16 mouse cellular contexts compared by ENCODE assay signal in genomic region chr6:94772391-94772790, GRCm38 (mm10).
DNase-seq lines count a peak whose midpoint lies in the region; ATAC-seq and TF ChIP-seq lines count a peak whose summit lies in the region.
"Had no signal": no experiment of that assay in that cellular context is flagged by ENCODE, and none has a peak within 500 bp of the region (broad histone marks: within the 10 kb centered on the region; RNA-seq: fewer than 3 reads in every experiment).

No protein-coding gene starts in this region.

- H3K4me1 ChIP-seq in hindbrain, embryonic 10.5 days (replicated peaks) = peaks cover 46% of the 10 kb centered on the region
- peaks cover 14% of the 10 kb centered on the region for H3K4me1 ChIP-seq in hindbrain, embryonic 16.5 days (ENCODE audit: control insufficient read depth, insufficient read depth, low read depth, low read length)
- H3K4me1 ChIP-seq in embryonic facial prominence, embryonic 15.5 days = peaks cover 31% of the 10 kb centered on the region
- peaks cover 29% of the 10 kb centered on the region for H3K4me1 ChIP-seq in limb, embryonic 14.5 days (ENCODE audit: control insufficient read depth, insufficient read depth, low read length)
- peaks cover 32% of the 10 kb centered on the region for H3K4me1 ChIP-seq in neural tube, embryonic 13.5 days (replicated peaks)
- H3K4me1 ChIP-seq: liver, embryonic 13.5 days had no signal

- H3K4me2 ChIP-seq in hindbrain, embryonic 16.5 days (ENCODE audit: low read length) = no peak overlapping the region
- H3K4me2 ChIP-seq in embryonic facial prominence, embryonic 15.5 days (replicated peaks) = no peak overlapping the region
- no peak overlapping the region for H3K4me2 ChIP-seq in limb, embryonic 14.5 days (replicated peaks; ENCODE audit: low read depth, low read length, severe bottlenecking)
- no peak overlapping the region for H3K4me2 ChIP-seq in neural tube, embryonic 13.5 days
- H3K4me2 ChIP-seq: liver, embryonic 13.5 days had no signal

- H3K4me3 ChIP-seq in hindbrain, embryonic 10.5 days = no peak overlapping the region
- no peak overlapping the region for H3K4me3 ChIP-seq in hindbrain, embryonic 16.5 days (ENCODE audit: low read length)
- H3K4me3 ChIP-seq in embryonic facial prominence, embryonic 15.5 days (replicated peaks) = no peak overlapping the region
- H3K4me3 ChIP-seq in limb, embryonic 14.5 days (replicated peaks; ENCODE audit: low read length) = no peak overlapping the region
- no peak overlapping the region for H3K4me3 ChIP-seq in neural tube, embryonic 13.5 days
- H3K4me3 ChIP-seq: liver, embryonic 13.5 days had no signal

- H3K27ac ChIP-seq in hindbrain, embryonic 10.5 days = peak overlapping the region; percentile 96
- H3K27ac ChIP-seq in hindbrain, embryonic 16.5 days (ENCODE audit: low read depth, low read length) = no peak overlapping the region
- H3K27ac ChIP-seq in embryonic facial prominence, embryonic 15.5 days (replicated peaks) = peak overlapping the region; percentile 81
- H3K27ac ChIP-seq in limb, embryonic 14.5 days (replicated peaks; ENCODE audit: low read depth, low read length) = peak overlapping the region; percentile 87; the same call in 1 of the 2 replicates
- H3K27ac ChIP-seq in neural tube, embryonic 13.5 days (replicated peaks) = peak overlapping the region; percentile 90
- H3K27ac ChIP-seq: liver, embryonic 13.5 days had no signal

- H3K27me3 ChIP-seq in hindbrain, embryonic 10.5 days (ENCODE audit: insufficient read depth, poor library complexity, severe bottlenecking) = no peaks in the 10 kb centered on the region
- no peaks in the 10 kb centered on the region for H3K27me3 ChIP-seq in hindbrain, embryonic 16.5 days (replicated peaks; ENCODE audit: control insufficient read depth, insufficient read depth, low read length)
- H3K27me3 ChIP-seq in embryonic facial prominence, embryonic 15.5 days = no peaks in the 10 kb centered on the region
- no peaks in the 10 kb centered on the region for H3K27me3 ChIP-seq in limb, embryonic 14.5 days (ENCODE audit: control insufficient read depth, insufficient read depth, low read length)
- H3K27me3 ChIP-seq in neural tube, embryonic 13.5 days = 0 out of 2 replicates have a peak, but pooled peaks cover 3% of the 10 kb centered on the region

- no peak for TF ChIP-seq POLR2A in limb, embryonic 14.5 days (IDR thresholded peaks at IDR 0.05; ENCODE audit: borderline replicate concordance, extremely low read depth, insufficient read depth, insufficient read length)

- no peak for ATAC-seq in hindbrain, embryonic 16.5 days
- no peak for ATAC-seq in embryonic facial prominence, embryonic 15.5 days (ENCODE audit: insufficient number of reproducible peaks, low FRiP score, low TSS enrichment, low read depth)
- no peak for ATAC-seq in limb, embryonic 14.5 days (ENCODE audit: low FRiP score, low read depth)
- no peak for ATAC-seq in neural tube, embryonic 13.5 days (ENCODE audit: low read depth)
- ATAC-seq in CD4-positive, CD25-positive, alpha-beta regulatory T cell, adult 4 months = no peak
- ATAC-seq in megakaryocyte, adult 5-6 weeks (ENCODE audit: poor library complexity, severe bottlenecking) = no peak
- ATAC-seq: intestine, postnatal 0 days had no signal

- no peak for DNase-seq in hindbrain, embryonic 10.5 days (ENCODE audit: low spot score)
- DNase-seq in limb, embryonic 14.5 days (ENCODE audit: low spot score) = no peak
- DNase-seq in adrenal gland, postnatal 14 days = no peak
- DNase-seq: adrenal gland, postnatal 25 days; heart, adult 11 months; heart, postnatal 10 days; kidney, postnatal 36 days; liver, embryonic 13.5 days; lung, postnatal 36 days; spleen, adult 18-20 months had no signal

- 39% methylated on average over 7 of the region's 7 CpGs for WGBS in hindbrain, embryonic 10.5 days
- 42% methylated on average over 7 of the region's 7 CpGs for WGBS in hindbrain, embryonic 16.5 days
- 73% methylated on average over 7 of the region's 7 CpGs for WGBS in embryonic facial prominence, embryonic 15.5 days
- 53% methylated on average over 7 of the region's 7 CpGs for WGBS in limb, embryonic 14.5 days
- 30% methylated on average over 7 of the region's 7 CpGs for WGBS in neural tube, embryonic 13.5 days

- no peak overlapping the region for H3K9ac ChIP-seq in hindbrain, embryonic 16.5 days (ENCODE audit: low read depth, low read length)
- H3K9ac ChIP-seq in embryonic facial prominence, embryonic 15.5 days = no peak overlapping the region
- no peak overlapping the region for H3K9ac ChIP-seq in limb, embryonic 14.5 days (ENCODE audit: low read depth, low read length, severe bottlenecking)
- H3K9ac ChIP-seq in neural tube, embryonic 13.5 days = no peak overlapping the region
- H3K9ac ChIP-seq: liver, embryonic 13.5 days had no signal

- no peaks in the 10 kb centered on the region for H3K36me3 ChIP-seq in hindbrain, embryonic 10.5 days
- no peaks in the 10 kb centered on the region for H3K36me3 ChIP-seq in hindbrain, embryonic 16.5 days (ENCODE audit: control insufficient read depth, insufficient read depth, low read length)
- H3K36me3 ChIP-seq in embryonic facial prominence, embryonic 15.5 days = no peaks in the 10 kb centered on the region
- H3K36me3 ChIP-seq in limb, embryonic 14.5 days (ENCODE audit: control insufficient read depth, insufficient read depth, low read length) = no peaks in the 10 kb centered on the region
- no peaks in the 10 kb centered on the region for H3K36me3 ChIP-seq in neural tube, embryonic 13.5 days
- H3K36me3 ChIP-seq: liver, embryonic 13.5 days had no signal

- no peaks in the 10 kb centered on the region for H3K9me3 ChIP-seq in hindbrain, embryonic 10.5 days
- H3K9me3 ChIP-seq in hindbrain, embryonic 16.5 days (ENCODE audit: control insufficient read depth, low read length) = no peaks in the 10 kb centered on the region
- H3K9me3 ChIP-seq in embryonic facial prominence, embryonic 15.5 days (replicated peaks) = no peaks in the 10 kb centered on the region
- H3K9me3 ChIP-seq in limb, embryonic 14.5 days (ENCODE audit: control insufficient read depth, low read length) = no peaks in the 10 kb centered on the region
- H3K9me3 ChIP-seq in neural tube, embryonic 13.5 days = no peaks in the 10 kb centered on the region
- H3K9me3 ChIP-seq: liver, embryonic 13.5 days had no signal
